Mouse (Mus musculus): ENCODE results near the gene Akap5.

- TF ChIP-seq CTCF (conservative IDR thresholded peaks at IDR 0.05; ENCODE audit: low read length), result no peak
- TF ChIP-seq NANOG (IDR thresholded peaks at IDR 0.05; ENCODE audit: borderline replicate concordance, low read length), result no peak
Observed at GRCm38 (mm10) chr12:76308436-76308835, 16.3 kb upstream of the Akap5 start.
